Mouse (Mus musculus): ENCODE results near the gene Ush2a. TPM values are rescaled to one million over a fixed set of nuclear protein-coding genes. Genes with fewer than 3 reads are reported as not detected.

The Ush2a gene
- polyA plus RNA-seq, 1 experiment from 2014 or later: 0.15 TPM

- Histone ChIP-seq H3K4me1 (ENCODE audit: control insufficient read depth, insufficient read depth, low read length) (peaks cover 8% of the 10 kb centered on the region), H3K9ac (ENCODE audit: low read length) (no peak overlapping the region), H3K9me3 (ENCODE audit: control insufficient read depth, low read length) (no peaks in the 10 kb centered on the region), H3K27me3 (ENCODE audit: control insufficient read depth, insufficient read depth, low read length) (no peaks in the 10 kb centered on the region), H3K36me3 (ENCODE audit: control insufficient read depth, insufficient read depth, low read length) (no peaks in the 10 kb centered on the region), H3K27ac (replicated peaks; ENCODE audit: low read depth, low read length) (no peak overlapping the region), H3K4me3 (ENCODE audit: low read depth, low read length) (no peak overlapping the region), H3K4me2 (ENCODE audit: low read depth, severe bottlenecking) (no peak overlapping the region)
- peak; percentile 53 for DNase-seq (ENCODE audit: low spot score)
- WGBS: 43% methylated on average over 11 of the region's 11 CpGs
- no peak for ATAC-seq (ENCODE audit: insufficient number of reproducible peaks, low FRiP score, low TSS enrichment, low read depth)
These were observed 568.9 kb downstream of the Ush2a start for GRCm38 (mm10) chr1:188830527-188831407.

DNA sequence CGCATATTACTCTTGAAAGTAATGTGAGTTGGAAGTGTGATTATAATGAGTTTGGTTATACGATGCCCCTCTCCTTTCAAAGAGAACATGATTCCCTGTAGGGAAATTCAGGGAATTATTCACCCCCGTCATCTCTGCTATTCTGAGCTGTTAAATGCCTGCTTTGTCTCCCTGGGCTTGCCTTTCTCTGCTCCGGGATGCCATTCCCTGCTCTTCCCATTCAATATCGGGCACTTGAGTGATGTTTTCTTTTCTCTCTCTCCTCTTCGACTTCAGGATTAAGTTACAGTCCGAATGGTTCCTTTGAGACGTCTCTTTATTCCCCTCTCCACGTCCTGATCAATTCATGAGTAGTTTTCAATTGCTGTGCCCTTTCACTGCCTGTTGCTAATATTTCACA lies 572.1 kb downstream of the Ush2a start:
- H3K4me1 ChIP-seq (ENCODE audit: control insufficient read depth, insufficient read depth, low read length): peaks cover 8% of the 10 kb centered on the region
- no peaks in the 10 kb centered on the region for H3K36me3 ChIP-seq (ENCODE audit: control insufficient read depth, insufficient read depth, low read length)
- H3K9ac ChIP-seq (ENCODE audit: low read length): no peak overlapping the region
- no peaks in the 10 kb centered on the region for H3K27me3 ChIP-seq (ENCODE audit: control insufficient read depth, insufficient read depth, low read length)
- no peak overlapping the region for H3K4me3 ChIP-seq (ENCODE audit: low read depth, low read length)
- H3K4me2 ChIP-seq (ENCODE audit: low read depth, severe bottlenecking): no peak overlapping the region
- no peak overlapping the region for H3K27ac ChIP-seq (replicated peaks; ENCODE audit: low read depth, low read length)
- ATAC-seq (ENCODE audit: insufficient number of reproducible peaks, low FRiP score, low TSS enrichment, low read depth) (no peak), DNase-seq (ENCODE audit: low spot score) (no peak)
- no peaks in the 10 kb centered on the region for H3K9me3 ChIP-seq (ENCODE audit: control insufficient read depth, low read length)
- 76% methylated on average over 9 of the region's 9 CpGs for WGBS

- Histone ChIP-seq H3K36me3 (ENCODE audit: control insufficient read depth, insufficient read depth, low read length) (no peaks in the 10 kb centered on the region), H3K4me3 (ENCODE audit: low read depth, low read length) (no peak overlapping the region), H3K4me1 (ENCODE audit: control insufficient read depth, insufficient read depth, low read length) (peaks cover 8% of the 10 kb centered on the region), H3K4me2 (ENCODE audit: low read depth, severe bottlenecking) (no peak overlapping the region), H3K9me3 (ENCODE audit: control insufficient read depth, low read length) (no peaks in the 10 kb centered on the region), H3K9ac (ENCODE audit: low read length) (no peak overlapping the region), H3K27me3 (ENCODE audit: control insufficient read depth, insufficient read depth, low read length) (no peaks in the 10 kb centered on the region), H3K27ac (replicated peaks; ENCODE audit: low read depth, low read length) (no peak overlapping the region)
- DNase-seq (ENCODE audit: low spot score) (no peak), ATAC-seq (ENCODE audit: insufficient number of reproducible peaks, low FRiP score, low TSS enrichment, low read depth) (no peak)
- 90% methylated on average over 3 of the region's 3 CpGs for WGBS
These were observed 572.9 kb downstream of the Ush2a start for GRCm38 (mm10) chr1:188834770-188835169.

GRCm38 (mm10) chr1:188837613-188838295 lies 575.9 kb downstream of the Ush2a start:
- Histone ChIP-seq H3K4me3 (ENCODE audit: low read depth, low read length) (no peak overlapping the region), H3K27ac (replicated peaks; ENCODE audit: low read depth, low read length) (no peak overlapping the region), H3K4me2 (ENCODE audit: low read depth, severe bottlenecking) (no peak overlapping the region), H3K4me1 (ENCODE audit: control insufficient read depth, insufficient read depth, low read length) (no peaks in the 10 kb centered on the region), H3K36me3 (ENCODE audit: control insufficient read depth, insufficient read depth, low read length) (no peaks in the 10 kb centered on the region), H3K9ac (ENCODE audit: low read length) (no peak overlapping the region), H3K27me3 (ENCODE audit: control insufficient read depth, insufficient read depth, low read length) (no peaks in the 10 kb centered on the region), H3K9me3 (ENCODE audit: control insufficient read depth, low read length) (no peaks in the 10 kb centered on the region)
- DNase-seq (ENCODE audit: low spot score): no peak
- ATAC-seq (ENCODE audit: insufficient number of reproducible peaks, low FRiP score, low TSS enrichment, low read depth): no peak
- 86% methylated on average over 5 of the region's 5 CpGs for WGBS

DNA sequence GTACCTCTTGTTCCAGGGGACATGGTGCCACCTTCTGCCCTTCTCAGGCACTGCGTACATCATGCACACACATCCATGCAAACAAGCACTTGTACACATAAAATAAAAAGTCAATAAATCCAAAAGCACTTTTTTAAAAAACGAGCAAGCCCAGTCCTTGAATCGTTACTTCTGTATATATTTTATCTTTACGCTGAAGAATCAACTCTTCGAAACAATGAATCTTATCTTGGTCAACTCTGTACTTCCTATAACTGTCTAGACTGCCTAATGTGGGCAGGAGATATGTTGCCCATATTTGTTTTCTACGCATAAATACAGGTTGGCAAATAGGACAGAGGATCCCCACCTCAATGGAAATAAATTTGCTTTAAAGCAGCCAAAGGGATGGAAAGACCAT lies 585.4 kb downstream of the Ush2a start:
- Histone ChIP-seq H3K4me3 (ENCODE audit: low read depth, low read length) (no peak overlapping the region), H3K4me2 (ENCODE audit: low read depth, severe bottlenecking) (no peak overlapping the region), H3K9ac (ENCODE audit: low read length) (no peak overlapping the region), H3K9me3 (ENCODE audit: control insufficient read depth, low read length) (no peaks in the 10 kb centered on the region), H3K36me3 (ENCODE audit: control insufficient read depth, insufficient read depth, low read length) (no peaks in the 10 kb centered on the region), H3K27me3 (ENCODE audit: control insufficient read depth, insufficient read depth, low read length) (no peaks in the 10 kb centered on the region), H3K27ac (replicated peaks; ENCODE audit: low read depth, low read length) (no peak overlapping the region), H3K4me1 (ENCODE audit: control insufficient read depth, insufficient read depth, low read length) (no peaks in the 10 kb centered on the region)
- no peak for ATAC-seq (ENCODE audit: insufficient number of reproducible peaks, low FRiP score, low TSS enrichment, low read depth)
- WGBS: 94% methylated on average over 6 of the region's 6 CpGs
- no peak for DNase-seq (ENCODE audit: low spot score)

DNA sequence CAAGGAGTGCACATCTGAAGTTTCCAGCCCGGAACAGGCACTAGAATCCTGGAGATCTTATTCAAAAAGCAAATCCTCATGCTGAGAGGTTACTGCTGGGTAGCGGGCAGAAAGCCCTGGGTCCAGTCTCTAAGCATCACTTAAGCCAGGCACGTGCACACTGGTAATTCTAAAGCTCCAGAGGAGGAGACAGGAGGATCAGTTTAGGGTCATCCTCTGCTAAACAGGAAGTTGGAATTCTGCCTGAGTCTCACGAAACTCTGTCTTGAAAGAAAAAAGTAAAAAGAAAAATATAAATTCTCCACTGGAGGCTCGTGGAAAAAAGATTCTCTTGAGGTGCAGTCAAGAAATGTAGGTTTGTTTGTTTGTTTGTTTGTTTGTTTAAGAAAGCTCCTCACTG lies 591.0 kb downstream of the Ush2a start:
- H3K4me3 ChIP-seq (ENCODE audit: low read depth, low read length): no peak overlapping the region
- no peak overlapping the region for H3K4me2 ChIP-seq (ENCODE audit: low read depth, severe bottlenecking)
- no peak overlapping the region for H3K27ac ChIP-seq (replicated peaks; ENCODE audit: low read depth, low read length)
- H3K9ac ChIP-seq (ENCODE audit: low read length): no peak overlapping the region
- no peaks in the 10 kb centered on the region for H3K4me1 ChIP-seq (ENCODE audit: control insufficient read depth, insufficient read depth, low read length)
- WGBS: 79% methylated on average over 5 of the region's 5 CpGs
- ATAC-seq (ENCODE audit: insufficient number of reproducible peaks, low FRiP score, low TSS enrichment, low read depth) (no peak), DNase-seq (ENCODE audit: low spot score) (no peak)
- no peaks in the 10 kb centered on the region for H3K9me3 ChIP-seq (ENCODE audit: control insufficient read depth, low read length)
- no peaks in the 10 kb centered on the region for H3K36me3 ChIP-seq (ENCODE audit: control insufficient read depth, insufficient read depth, low read length)
- no peaks in the 10 kb centered on the region for H3K27me3 ChIP-seq (ENCODE audit: control insufficient read depth, insufficient read depth, low read length)

- Histone ChIP-seq H3K4me2 (ENCODE audit: low read depth, severe bottlenecking) (no peak overlapping the region), H3K27me3 (ENCODE audit: control insufficient read depth, insufficient read depth, low read length) (no peaks in the 10 kb centered on the region), H3K9ac (ENCODE audit: low read length) (no peak overlapping the region), H3K27ac (replicated peaks; ENCODE audit: low read depth, low read length) (no peak overlapping the region), H3K36me3 (ENCODE audit: control insufficient read depth, insufficient read depth, low read length) (no peaks in the 10 kb centered on the region), H3K4me3 (ENCODE audit: low read depth, low read length) (no peak overlapping the region), H3K4me1 (ENCODE audit: control insufficient read depth, insufficient read depth, low read length) (no peaks in the 10 kb centered on the region), H3K9me3 (ENCODE audit: control insufficient read depth, low read length) (no peaks in the 10 kb centered on the region)
- no peak for ATAC-seq (ENCODE audit: insufficient number of reproducible peaks, low FRiP score, low TSS enrichment, low read depth)
- no peak for DNase-seq (ENCODE audit: low spot score)
These were observed 592.4 kb downstream of the Ush2a start for GRCm38 (mm10) chr1:188854240-188854639.

GRCm38 (mm10) chr1:188855034-188855433 lies 593.2 kb downstream of the Ush2a start:
- no peak overlapping the region for H3K4me3 ChIP-seq (ENCODE audit: low read depth, low read length)
- no peak for ATAC-seq (ENCODE audit: insufficient number of reproducible peaks, low FRiP score, low TSS enrichment, low read depth)
- DNase-seq (ENCODE audit: low spot score): no peak
- H3K4me1 ChIP-seq (ENCODE audit: control insufficient read depth, insufficient read depth, low read length): no peaks in the 10 kb centered on the region
- H3K27me3 ChIP-seq (ENCODE audit: control insufficient read depth, insufficient read depth, low read length): no peaks in the 10 kb centered on the region
- 95% methylated on average over 2 of the region's 2 CpGs for WGBS
- H3K9ac ChIP-seq (ENCODE audit: low read length): no peak overlapping the region
- no peaks in the 10 kb centered on the region for H3K9me3 ChIP-seq (ENCODE audit: control insufficient read depth, low read length)
- no peaks in the 10 kb centered on the region for H3K36me3 ChIP-seq (ENCODE audit: control insufficient read depth, insufficient read depth, low read length)
- H3K4me2 ChIP-seq (ENCODE audit: low read depth, severe bottlenecking): no peak overlapping the region
- H3K27ac ChIP-seq (replicated peaks; ENCODE audit: low read depth, low read length): no peak overlapping the region
